Mouse (Mus musculus): ENCODE measurements around the gene Nup205.

The Nup205 gene

GRCm38 (mm10) chr6:35251807-35252476 lies 74.7 kb downstream of the Nup205 start:
- no peak for DNase-seq (ENCODE audit: low spot score)

GRCm38 (mm10) chr6:35252477-35253346 lies 75.5 kb downstream of the Nup205 start:
- DNase-seq (ENCODE audit: low spot score): peak; percentile 86

GRCm38 (mm10) chr6:35253474-35253873 lies 76.3 kb downstream of the Nup205 start:
- DNase-seq (ENCODE audit: low spot score): no peak

GRCm38 (mm10) chr6:35254136-35254904 lies 77.1 kb downstream of the Nup205 start:
- DNase-seq (ENCODE audit: low spot score): no peak

GRCm38 (mm10) chr6:35255017-35255416 lies 77.8 kb downstream of the Nup205 start:
- no peak for DNase-seq (ENCODE audit: low spot score)

GRCm38 (mm10) chr6:35256691-35257090 lies 79.5 kb downstream of the Nup205 start:
- DNase-seq (ENCODE audit: low spot score): peak; percentile 45

GRCm38 (mm10) chr6:35257626-35258190 lies 80.5 kb downstream of the Nup205 start:
- peak; percentile 66 for DNase-seq (ENCODE audit: low spot score)

- no peak for DNase-seq (ENCODE audit: low spot score)
Measured at GRCm38 (mm10) chr6:35258922-35259321, 81.7 kb downstream of the Nup205 start.

GRCm38 (mm10) chr6:35259526-35259925 lies 82.3 kb downstream of the Nup205 start:
- DNase-seq (ENCODE audit: low spot score): no peak

GRCm38 (mm10) chr6:35260531-35260930 lies 83.3 kb downstream of the Nup205 start:
- DNase-seq (ENCODE audit: low spot score): no peak

- DNase-seq (ENCODE audit: low spot score): no peak
Measured at GRCm38 (mm10) chr6:35265580-35266278, 88.5 kb downstream of the Nup205 start.

- DNase-seq (ENCODE audit: low spot score): no peak
Measured at GRCm38 (mm10) chr6:35268711-35269110, 91.5 kb downstream of the Nup205 start.

GRCm38 (mm10) chr6:35269643-35270042 lies 92.4 kb downstream of the Nup205 start:
- DNase-seq (ENCODE audit: low spot score): no peak

GRCm38 (mm10) chr6:35271094-35271855 lies 94.1 kb downstream of the Nup205 start:
- DNase-seq (ENCODE audit: low spot score): no peak

GRCm38 (mm10) chr6:35271868-35272765 lies 94.9 kb downstream of the Nup205 start:
- DNase-seq (ENCODE audit: low spot score): no peak

GRCm38 (mm10) chr6:35273391-35274082 lies 96.3 kb downstream of the Nup205 start:
- DNase-seq (ENCODE audit: low spot score): no peak

- no peak for DNase-seq (ENCODE audit: low spot score)
Measured at GRCm38 (mm10) chr6:35277903-35278587, 100.8 kb downstream of the Nup205 start.

GRCm38 (mm10) chr6:35279306-35279705 lies 102.1 kb downstream of the Nup205 start:
- no peak for DNase-seq (ENCODE audit: low spot score)

Data from T-cell, adult 2 months (primary cell).